Comparison of ENCODE assay signal across 19 mouse cellular contexts in genomic region chr1:38324206-38324605, GRCm38 (mm10).
"Had no signal": no experiment of that assay in that cellular context is flagged by ENCODE, and none has a peak within 500 bp of the region (broad histone marks: within the 10 kb centered on the region; RNA-seq: fewer than 3 reads in every experiment).

No protein-coding gene starts in this region.

- DNase-seq: kidney, adult 11 months; kidney, adult 8-10 months; kidney, postnatal 10 days; kidney, postnatal 36 days; liver, embryonic 13.5 days; lung, adult 2 months; lung, postnatal 14 days; lung, postnatal 4 days; spleen, adult 18-20 months; thymus, adult 18-20 months; thymus, postnatal 36 days had no signal

- H3K4me2 ChIP-seq: kidney, embryonic 15.5 days; liver, embryonic 13.5 days; midbrain, embryonic 11.5 days; midbrain, embryonic 15.5 days; neural tube, embryonic 13.5 days; stomach, embryonic 15.5 days had no signal

- ATAC-seq: hindbrain, postnatal 0 days; inflammation-experienced regulatory T-cells, adult 6 months; midbrain, embryonic 15.5 days had no signal

- H3K36me3 ChIP-seq: kidney, embryonic 15.5 days; liver, embryonic 13.5 days; midbrain, embryonic 15.5 days; neural tube, embryonic 13.5 days; stomach, embryonic 15.5 days had no signal

- H3K9me3 ChIP-seq: kidney, embryonic 15.5 days; liver, embryonic 13.5 days; midbrain, embryonic 15.5 days; neural tube, embryonic 13.5 days; stomach, embryonic 15.5 days had no signal

- H3K9ac ChIP-seq: kidney, embryonic 15.5 days; liver, embryonic 13.5 days; midbrain, embryonic 15.5 days; neural tube, embryonic 13.5 days; stomach, embryonic 15.5 days had no signal

- H3K4me1 ChIP-seq: kidney, embryonic 15.5 days; liver, embryonic 13.5 days; stomach, embryonic 15.5 days had no signal

- H3K27me3 ChIP-seq: kidney, embryonic 15.5 days; liver, embryonic 13.5 days; midbrain, embryonic 15.5 days; neural tube, embryonic 13.5 days; stomach, embryonic 15.5 days had no signal

- H3K4me3 ChIP-seq: kidney, embryonic 15.5 days; layer of hippocampus, adult 2 months; liver, embryonic 13.5 days; midbrain, embryonic 15.5 days; neural tube, embryonic 13.5 days; stomach, embryonic 15.5 days had no signal

- H3K27ac ChIP-seq: hindbrain, postnatal 0 days; kidney, embryonic 15.5 days; layer of hippocampus, adult 2 months; liver, embryonic 13.5 days; midbrain, embryonic 15.5 days; neural tube, embryonic 13.5 days; stomach, embryonic 15.5 days had no signal
